Mouse (Mus musculus): Measurements from ENCODE around the gene Agap2.
A peak's percentile ranks its signal among the peaks of the same experiment; 100 is the strongest.

Agap2 gene

DNA sequence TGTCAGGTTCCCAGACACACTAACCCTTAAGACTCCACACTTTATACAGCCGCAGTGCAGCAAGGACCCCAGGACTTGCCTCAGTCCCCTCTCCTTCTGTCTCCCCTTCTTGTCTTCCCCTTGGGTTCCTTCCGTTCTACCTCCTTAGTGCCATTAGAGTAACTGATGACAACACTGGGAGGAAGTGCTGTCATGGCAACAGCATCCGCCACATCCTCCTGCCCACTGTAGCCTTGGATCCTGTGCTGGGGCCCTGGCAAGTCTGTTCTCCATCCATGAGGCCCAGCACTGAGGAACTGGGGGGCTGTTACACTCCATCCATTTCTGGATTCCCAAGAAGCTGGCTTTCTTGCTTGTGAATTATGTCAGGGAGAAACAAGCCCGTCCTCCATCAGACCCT is 998 bp downstream of the Agap2 start:
- DNase-seq (ENCODE audit: extremely low spot score), result no peak

DNA sequence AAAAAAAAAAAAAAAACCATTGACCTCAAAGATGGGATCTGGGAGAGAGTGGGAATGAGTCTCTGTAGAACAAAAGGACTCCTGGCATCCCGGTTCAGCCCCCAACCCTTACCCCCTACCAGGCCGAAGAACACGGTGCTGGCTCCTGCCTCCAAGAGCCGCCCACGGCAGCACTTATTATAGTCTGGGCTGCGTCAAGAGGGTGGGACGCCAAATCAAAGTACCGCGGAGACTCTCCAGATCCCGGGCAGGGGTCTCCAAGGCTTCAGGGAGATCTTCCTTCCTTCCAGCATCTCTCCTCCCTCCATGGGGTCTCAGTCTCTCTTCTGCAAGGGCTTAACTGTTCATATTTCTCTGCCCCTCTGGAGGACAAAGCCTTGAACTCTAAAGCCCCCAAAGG is 2.4 kb downstream of the Agap2 start:
- DNase-seq (ENCODE audit: extremely low spot score), result no peak

DNA sequence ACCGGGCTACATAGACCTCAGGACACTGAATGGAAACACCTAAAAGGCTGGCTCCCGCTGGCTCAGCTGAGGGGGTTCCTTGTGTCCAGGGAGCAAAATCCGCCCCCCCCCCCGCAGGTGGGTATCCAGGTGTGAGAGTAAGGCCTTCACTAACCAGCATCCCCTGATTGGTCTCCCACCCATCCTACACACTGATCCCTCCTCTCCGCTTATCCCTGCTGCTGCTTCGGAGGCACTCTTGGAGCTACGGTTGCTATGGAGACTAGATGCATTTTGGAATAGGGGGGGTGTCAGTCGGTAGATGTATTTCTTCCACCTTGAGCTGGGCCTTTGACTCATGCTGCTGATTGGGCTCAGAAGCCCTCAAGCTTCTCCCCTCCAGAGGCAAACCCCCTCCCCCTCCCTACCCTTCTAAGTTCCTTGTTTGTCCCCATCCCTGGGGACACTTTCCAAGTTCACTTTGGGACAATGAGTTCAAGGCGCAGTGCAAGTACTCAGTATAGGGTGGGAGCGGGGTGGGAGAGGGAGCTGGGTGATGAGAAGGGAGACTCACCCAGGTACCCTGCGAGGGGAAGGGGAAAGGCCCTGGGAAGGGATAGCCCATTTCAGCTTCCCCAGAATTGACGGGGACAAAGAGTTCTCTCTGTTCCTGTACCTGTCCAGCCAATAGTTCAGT is 3.1 kb downstream of the Agap2 start:
- no peak for DNase-seq (ENCODE audit: extremely low spot score)

DNA sequence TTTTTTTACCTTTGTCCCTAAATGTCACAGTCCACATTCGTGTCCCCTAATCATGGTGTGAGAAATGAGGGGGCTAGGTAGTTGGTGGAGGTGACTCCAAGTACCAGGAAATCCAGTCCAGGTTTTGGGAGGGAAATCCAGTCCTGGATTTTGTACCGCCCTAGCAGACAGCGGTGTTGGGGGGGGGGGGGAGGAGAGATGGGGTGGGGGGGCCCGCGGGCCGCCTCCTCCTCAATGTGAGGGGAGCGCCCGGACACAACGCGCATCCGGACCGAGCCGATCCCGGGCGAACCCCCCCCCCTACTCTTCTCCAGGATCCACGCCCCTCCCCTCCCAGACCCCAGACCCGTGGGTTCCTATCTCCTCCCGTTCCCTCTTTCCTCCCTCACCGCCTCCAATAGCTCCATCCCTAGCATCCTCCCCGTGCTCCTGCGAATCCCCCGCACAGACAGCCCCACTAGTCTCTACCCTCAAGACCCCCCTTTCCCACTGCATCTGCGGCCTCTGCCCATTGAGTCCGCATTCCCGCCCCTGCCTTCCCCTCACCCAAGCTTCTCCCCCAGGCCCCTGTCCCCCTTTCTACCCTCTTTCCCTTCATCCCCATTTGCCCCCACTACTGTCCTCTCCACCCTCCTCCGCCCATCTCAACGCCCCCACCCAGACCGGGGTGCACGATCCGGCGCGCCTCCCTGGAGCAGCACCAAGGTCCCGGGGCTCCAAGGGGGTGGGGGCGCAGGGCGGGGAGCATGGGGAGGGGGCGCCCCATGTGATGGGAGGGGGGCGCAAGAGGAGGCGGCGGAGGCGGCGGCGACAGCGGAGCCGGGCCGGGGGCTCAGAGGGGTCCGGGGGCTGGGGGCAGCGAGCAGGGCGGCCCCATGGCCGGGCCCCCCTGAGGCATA is 3.8 kb downstream of the Agap2 start:
- DNase-seq (ENCODE audit: extremely low spot score), result peak; percentile 77

DNA sequence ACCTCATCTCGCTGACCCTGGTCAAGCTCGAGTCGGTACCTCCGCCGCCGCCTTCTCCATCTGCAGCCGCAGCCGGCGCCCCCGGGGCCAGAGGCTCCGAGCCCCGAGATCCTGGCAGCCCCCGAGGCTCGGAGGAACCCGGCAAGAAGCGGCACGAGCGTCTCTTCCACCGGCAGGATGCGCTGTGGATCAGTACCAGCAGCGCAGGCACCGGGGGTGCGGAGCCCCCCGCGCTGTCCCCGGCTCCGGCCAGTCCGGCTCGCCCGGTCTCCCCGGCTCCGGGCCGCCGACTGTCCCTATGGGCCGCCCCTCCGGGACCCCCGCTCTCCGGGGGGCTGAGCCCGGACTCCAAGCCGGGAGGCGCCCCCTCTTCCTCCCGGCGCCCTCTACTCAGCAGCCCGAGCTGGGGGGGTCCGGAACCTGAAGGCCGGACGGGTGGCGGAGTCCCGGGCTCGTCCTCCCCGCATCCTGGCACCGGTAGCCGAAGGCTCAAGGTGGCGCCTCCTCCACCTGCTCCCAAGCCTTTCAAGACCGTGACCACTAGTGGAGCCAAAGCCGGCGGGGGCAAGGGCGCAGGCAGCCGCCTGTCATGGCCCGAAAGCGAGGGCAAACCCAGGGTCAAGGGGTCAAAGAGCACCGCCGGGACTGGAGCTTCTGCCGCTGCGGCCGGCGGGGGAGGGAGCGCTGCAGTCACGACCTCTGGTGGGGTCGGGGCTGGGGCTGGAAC is 4.7 kb downstream of the Agap2 start:
- DNase-seq (ENCODE audit: extremely low spot score), result peak; percentile 45

DNA sequence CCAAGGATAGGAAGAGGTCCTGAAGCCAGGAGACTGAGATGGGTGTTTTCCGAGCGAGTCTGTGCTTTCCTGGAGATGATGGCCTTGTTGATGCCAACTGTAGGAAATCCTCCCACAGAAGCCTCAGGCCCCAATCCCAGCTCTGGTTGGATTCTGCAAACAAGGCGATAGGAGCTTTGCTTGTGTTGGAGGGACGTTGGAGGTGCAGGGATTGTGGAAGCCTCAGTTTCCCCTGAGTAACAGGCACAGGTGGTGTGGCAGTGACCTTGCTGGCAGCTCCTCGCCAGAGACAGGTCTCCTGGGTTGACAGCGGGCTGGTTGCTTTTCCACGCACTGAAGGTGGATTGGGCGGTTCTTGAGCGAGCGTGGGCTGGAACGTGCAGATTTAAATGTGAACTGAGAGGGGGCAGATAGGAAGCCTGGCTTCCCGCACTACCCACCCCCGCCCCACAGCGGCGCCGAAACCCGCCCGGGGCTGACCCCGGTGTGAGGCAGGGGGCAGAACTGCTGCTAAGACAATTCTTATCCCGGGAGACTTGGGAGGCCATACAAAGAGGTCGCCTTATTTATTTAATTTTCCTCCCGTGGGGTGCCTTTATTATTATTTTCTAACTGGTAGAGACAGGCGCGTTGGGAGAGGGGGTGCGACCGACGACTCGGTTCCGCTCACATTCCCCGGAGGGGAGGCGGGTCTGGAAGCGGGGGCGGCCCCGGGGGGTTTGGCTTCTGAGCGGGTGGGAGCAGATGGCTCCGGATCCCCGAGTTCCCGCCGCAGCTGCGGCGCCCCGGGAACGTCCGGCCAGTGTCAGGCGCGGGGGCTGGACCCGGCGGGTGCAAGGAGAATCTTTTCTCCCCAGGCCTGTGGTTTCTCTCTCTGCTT is 6.1 kb downstream of the Agap2 start:
- no peak for DNase-seq (ENCODE audit: extremely low spot score)

DNA sequence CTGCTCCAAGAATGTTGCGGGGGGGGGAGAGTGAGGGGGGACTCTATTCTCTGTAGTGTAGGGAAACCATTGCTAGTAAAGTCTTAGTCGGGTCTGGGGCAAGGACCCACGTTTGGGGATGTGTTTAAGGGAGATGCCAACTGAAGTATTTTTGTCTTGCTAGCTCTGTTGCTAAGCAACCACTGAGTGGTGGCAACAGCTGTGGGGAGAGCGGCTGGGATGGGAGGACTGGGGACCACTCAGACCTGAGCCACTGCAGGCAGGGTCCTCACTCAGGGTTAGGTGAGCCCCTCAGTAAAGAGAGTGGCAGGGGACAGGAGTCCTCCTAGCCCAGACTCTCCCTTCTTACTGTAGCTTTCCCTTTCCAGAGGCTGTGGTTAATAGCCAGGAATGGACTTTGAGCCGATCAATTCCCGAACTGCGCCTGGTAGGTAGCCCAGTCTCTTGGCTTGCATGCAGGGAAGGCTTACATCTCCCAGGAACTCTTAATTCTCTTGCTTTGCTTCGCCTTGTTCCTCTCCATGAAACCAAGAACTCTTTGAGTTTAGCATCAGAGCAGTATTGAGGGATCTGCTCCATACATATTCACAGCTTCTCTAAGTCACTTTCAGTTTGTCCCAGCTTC is 7.0 kb downstream of the Agap2 start:
- DNase-seq (ENCODE audit: extremely low spot score), result peak; percentile 49

DNA sequence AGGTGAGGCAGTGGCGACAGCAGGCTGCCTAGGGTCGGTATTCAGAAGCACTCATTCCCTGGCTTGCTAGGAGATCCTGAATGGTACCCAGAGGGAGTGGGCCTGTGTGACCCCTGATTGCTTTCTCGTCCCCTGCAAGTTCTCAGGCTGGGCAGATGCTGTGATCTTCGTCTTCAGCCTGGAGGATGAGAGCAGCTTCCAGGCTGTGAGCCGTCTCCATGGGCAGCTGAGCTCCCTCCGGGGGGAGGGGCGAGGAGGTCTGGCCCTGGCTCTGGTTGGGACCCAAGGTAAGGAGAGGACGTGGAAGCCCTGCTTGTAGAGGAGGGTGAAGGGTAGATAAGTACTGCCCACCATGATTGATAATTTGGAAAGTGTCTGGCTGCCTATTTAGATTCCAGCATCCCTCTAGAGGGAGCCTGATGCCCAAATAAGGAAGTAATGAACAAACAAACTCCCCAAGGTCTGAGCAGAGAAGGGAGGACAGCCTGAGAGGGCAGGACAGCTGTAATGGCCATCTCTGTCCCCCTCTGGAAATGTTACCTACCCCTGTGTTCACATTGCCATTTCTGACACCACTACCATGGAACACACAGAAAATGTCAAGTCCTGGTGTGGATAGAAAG is 8.3 kb downstream of the Agap2 start:
- DNase-seq (ENCODE audit: extremely low spot score), result no peak

DNA sequence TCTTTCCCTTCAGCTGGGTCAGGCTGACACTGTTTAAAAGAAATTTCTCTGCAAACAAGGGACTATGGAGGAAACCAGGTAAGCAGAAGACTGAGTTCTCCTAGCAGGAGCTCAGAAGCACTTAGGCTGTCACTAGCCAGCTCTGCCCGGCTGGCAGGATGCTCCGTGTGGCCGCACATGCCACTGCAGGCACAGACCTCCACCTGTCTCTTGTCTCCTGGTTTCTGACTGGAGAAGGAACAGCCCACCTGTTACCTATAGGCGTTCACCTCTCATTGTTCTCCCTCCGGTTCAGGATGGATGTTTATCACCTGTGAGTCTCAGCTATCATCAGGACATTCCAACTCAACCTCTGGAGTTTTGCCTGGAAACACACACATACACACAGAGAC is 8.8 kb downstream of the Agap2 start:
- no peak for DNase-seq (ENCODE audit: extremely low spot score)

DNA sequence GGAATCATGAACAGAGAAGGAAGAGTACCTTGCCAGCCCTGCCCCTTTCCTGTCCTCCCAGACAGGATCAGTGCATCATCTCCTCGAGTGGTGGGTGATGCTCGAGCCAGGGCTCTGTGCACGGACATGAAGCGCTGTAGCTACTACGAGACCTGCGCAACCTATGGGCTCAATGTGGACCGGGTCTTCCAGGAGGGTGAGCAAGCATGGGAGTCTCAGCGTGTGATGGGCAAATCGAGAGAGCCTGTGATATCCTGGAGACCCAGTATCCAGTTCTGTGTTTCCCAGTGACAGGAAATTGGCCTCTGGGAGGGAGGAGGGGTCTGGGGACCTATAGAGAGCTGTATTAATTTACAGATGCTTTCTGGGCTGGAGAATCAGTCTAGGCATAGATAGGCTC is 10.0 kb downstream of the Agap2 start:
- no peak for DNase-seq (ENCODE audit: extremely low spot score)

DNA sequence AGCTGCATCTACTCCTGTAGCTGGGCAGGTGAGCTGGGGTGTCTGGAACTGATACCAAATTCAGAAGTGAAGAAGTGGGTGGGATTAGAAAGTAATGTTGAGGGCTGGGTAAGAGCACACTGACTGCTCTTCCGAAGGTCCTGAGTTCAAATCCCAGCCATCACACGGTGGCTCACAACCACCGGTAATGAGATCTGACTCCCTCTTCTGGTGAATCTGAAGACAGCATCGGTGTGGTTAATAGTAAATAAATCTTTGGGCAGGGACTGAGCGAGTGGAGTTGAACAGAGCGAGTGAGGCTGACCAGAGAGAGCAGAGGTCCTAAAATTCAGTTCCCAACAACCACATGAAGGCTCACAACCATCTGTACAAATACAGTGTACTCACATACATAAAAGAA is 10.5 kb downstream of the Agap2 start:
- no peak for DNase-seq (ENCODE audit: extremely low spot score)

DNA sequence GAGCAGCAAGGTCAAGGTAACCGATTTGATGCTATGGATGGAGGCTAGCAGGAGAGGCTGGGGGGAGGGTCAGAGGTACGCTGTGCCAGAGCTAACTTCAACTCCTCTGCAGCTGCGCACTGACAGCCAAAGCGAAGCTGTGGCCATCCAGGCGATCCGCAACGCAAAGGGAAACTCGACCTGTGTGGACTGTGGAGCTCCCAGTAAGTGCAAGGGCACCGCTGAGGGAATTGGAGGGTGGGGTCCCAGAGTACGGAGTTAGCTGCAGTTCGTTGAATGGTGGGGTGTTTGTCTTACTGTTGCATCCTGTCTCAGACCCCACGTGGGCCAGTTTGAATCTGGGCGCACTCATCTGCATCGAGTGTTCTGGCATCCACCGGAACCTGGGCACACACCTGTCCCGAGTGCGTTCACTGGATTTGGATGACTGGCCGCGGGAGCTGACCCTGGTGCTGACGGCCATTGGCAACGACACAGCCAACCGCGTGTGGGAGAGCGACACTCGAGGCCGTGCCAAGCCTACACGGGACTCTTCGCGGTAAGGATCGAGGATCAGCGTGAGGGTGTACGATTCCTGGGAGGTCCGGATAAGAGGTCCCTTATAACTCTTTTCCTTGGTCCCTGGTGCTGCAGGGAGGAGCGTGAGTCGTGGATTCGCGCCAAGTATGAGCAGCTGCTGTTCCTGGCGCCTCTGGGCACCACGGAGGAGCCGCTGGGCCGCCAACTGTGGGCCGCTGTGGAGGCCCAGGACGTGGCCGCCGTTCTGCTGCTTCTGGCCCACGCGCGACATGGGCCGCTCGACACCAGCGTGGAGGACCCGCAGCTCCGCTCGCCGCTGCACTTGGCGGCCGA is 15.7 kb downstream of the Agap2 start:
- peak; percentile 35 for DNase-seq (ENCODE audit: extremely low spot score)

DNA sequence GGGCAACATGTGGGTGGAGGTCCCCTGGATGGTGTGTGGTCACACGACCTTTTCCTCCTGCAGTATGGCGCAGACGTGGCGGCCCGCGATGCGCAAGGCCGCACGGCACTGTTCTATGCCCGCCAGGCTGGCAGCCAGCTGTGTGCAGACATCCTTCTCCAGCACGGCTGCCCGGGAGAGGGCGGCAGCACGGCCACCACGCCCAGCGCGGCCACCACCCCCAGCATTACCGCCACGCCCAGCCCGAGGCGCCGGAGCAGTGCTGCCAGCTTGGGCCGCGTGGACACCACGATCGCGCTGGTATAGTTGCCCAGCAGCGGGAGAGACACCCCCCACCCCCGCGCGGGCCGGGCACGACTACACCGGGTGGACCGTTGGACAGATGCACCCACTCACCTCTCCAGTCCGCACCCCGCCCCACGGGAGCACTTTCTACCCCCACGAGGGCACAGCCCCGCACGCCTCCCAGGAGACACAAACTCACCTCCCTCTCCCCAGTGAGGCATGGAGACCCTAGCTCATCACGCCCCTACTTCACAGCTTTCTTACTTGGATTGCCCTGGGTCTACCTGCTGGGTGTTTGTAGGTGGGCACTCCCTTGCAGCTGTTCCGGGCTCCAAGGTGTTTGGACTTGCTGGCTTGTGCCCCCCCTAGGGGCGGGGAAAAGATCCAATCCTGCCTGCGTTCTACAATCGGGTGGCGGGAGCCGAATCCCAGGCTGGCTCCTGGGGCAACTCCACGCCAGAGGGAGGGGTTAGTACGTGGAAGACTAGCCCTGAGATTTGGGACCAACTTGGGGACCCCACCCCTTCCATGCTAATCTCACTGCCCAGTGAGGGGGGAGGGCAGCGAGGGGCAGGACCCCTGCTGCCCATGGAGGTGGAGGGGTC is 16.7 kb downstream of the Agap2 start:
- DNase-seq (ENCODE audit: extremely low spot score), result no peak

DNA sequence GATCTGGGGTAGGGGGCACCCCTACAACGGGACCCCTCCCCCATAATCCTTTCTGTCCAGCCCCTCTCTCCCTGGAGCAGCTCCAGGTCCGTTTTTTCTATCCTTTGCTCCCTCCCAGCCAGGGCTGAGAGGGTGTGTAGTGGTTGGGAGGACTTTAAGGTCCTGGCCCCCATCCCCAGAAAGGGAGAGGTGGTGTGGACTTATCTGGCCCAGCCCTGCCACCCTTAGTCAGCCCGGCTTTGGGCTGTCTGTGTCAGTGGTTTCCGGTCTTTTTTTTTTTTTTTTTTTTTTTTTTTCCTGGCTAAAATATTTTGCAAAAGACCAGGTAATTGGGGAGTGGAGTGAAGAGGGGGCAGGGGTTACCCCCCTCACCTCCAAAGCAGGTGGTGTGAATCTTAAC is 17.7 kb downstream of the Agap2 start:
- no peak for DNase-seq (ENCODE audit: extremely low spot score)

DNA sequence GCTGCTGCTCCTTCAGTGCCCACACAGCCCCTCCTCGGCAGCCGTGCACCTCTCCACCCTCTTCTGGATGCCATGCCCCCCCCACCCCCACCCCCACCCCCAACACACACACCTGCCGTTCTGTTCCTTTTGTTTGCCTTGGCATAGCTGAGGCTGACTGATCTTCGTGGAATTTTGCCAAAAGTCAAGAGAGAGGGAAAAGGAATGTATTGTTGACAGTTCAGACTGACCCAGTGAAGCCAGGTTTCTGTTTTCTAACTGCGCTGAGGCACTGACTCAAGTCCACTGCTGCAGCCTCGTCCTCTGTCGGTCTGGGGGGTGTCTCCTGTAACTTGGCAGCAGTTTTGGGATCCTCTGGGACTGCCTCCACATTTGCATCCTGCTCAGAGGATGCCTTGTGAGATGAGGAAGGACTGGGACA is 19.3 kb downstream of the Agap2 start:
- DNase-seq (ENCODE audit: extremely low spot score), result no peak

DNA sequence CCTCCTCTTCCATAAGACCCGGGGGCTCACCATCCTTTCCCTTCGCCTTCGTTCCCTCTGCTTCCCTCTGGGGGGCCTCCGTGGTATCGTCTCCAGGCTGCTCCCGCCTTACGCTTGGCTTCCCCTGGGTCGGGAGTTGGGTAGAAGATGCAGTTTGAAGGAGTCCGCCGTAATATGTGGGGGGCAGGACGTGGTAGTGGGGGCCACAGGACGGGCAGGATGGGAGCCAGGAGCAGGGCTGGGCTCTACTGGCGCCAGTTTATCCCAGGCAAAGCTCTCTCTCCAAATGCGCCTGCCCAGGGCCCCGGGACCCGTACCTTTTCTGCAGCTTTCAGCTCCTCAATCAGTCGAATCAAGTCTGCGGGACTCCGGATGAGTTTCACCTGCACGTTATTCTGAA is 23.4 kb downstream of the Agap2 start:
- no peak for DNase-seq (ENCODE audit: extremely low spot score)

DNA sequence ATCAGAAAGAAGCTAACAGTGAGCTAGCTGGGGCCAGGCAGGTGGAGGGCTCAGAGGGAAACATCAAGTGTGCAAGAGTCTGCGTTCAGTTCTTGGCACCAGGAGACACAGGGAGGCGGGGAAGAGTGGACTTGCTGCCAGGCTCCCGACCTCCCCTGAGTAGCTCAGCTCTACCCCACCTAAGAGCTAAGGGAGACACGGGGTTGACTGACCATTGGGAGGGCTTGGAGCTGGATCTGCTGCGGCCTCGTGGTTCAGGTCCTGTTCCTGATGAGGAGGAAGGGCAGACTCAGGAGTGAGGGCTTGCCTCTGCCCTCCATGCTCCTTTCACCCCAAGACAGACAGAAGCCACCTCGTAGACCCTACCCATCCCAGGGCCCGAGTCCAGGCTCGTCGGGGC is 24.1 kb downstream of the Agap2 start:
- no peak for DNase-seq (ENCODE audit: extremely low spot score)

DNA sequence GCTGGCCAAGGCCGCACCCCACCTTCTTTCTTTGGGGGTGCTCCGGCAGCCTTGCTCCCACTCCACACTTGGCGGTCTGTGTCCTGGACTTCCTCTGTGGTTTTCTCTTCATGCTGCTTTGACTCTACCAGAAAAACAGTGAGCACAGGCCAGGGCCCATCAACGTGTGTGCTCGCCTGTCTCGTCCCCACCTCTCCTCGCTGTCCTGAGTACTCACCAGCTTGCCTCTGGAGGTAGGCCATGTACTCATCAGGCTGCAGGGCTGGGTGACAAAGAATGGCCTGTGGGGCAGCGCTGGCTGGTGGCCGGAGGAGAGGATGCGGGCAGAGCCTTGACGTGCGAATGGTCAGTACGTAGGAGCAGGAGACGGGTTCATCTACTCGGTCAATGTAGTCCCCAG is 24.8 kb downstream of the Agap2 start:
- DNase-seq (ENCODE audit: extremely low spot score), result no peak

DNA sequence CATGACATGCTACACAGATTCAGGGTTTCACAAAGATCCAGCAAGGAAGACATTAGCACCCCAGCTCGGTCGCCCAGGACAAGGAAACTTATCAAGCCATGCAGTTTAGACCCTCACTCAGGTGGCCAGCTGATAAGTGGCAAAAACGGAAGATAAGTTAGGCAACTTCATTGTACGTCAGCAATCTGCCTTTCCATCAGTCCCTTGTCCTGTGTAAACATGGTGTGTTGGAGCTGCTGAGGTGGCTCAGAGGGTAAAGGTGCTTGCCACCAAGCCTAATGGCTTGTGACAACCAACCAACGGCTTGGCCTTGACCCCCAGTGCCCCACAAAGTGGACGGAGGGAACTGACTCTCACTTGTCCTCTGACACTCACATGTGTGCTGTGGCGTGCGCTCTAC is 25.3 kb downstream of the Agap2 start:
- no peak for DNase-seq (ENCODE audit: extremely low spot score)

Data from embryo, embryonic 9.5 days (tissue).